Comparison of ENCODE assay signal across 8 mouse cellular contexts in genomic region chrX:161717764-161718382, GRCm38 (mm10). TPM values are rescaled to one million over a fixed set of nuclear protein-coding genes. Genes with fewer than 3 reads are reported as not detected.
A peak's percentile ranks its signal among the peaks of the same experiment; 100 is the strongest.
DNase-seq lines count a peak whose midpoint lies in the region; ATAC-seq lines count a peak whose summit lies in the region.
"Had no signal": no experiment of that assay in that cellular context is flagged by ENCODE, and none has a peak within 500 bp of the region (broad histone marks: within the 10 kb centered on the region; RNA-seq: fewer than 3 reads in every experiment).

No protein-coding gene starts in this region.

- peak overlapping the region; percentile 88 for H3K4me2 ChIP-seq in kidney, embryonic 15.5 days

- peaks cover 3% of the 10 kb centered on the region; the same call in 1 of the 2 replicates for H3K4me1 ChIP-seq in kidney, embryonic 15.5 days
- 0 out of 2 replicates have a peak, but pooled peaks cover 3% of the 10 kb centered on the region for H3K4me1 ChIP-seq in embryonic facial prominence, embryonic 10.5 days
- H3K4me1 ChIP-seq in hindbrain, embryonic 10.5 days (replicated peaks) = peaks cover 3% of the 10 kb centered on the region; the same call in 1 of the 2 replicates

- H3K27me3 ChIP-seq in kidney, embryonic 15.5 days = peaks cover 74% of the 10 kb centered on the region
- peaks cover 96% of the 10 kb centered on the region for H3K27me3 ChIP-seq in embryonic facial prominence, embryonic 10.5 days (replicated peaks; ENCODE audit: low read depth, poor library complexity, severe bottlenecking)
- H3K27me3 ChIP-seq in hindbrain, embryonic 10.5 days (ENCODE audit: insufficient read depth, poor library complexity, severe bottlenecking) = peaks cover 84% of the 10 kb centered on the region

- H3K9me3 ChIP-seq in kidney, embryonic 15.5 days (replicated peaks) = no peaks in the 10 kb centered on the region
- no peaks in the 10 kb centered on the region for H3K9me3 ChIP-seq in embryonic facial prominence, embryonic 10.5 days
- no peaks in the 10 kb centered on the region for H3K9me3 ChIP-seq in hindbrain, embryonic 10.5 days

- H3K4me3 ChIP-seq in kidney, embryonic 15.5 days (replicated peaks) = peak overlapping the region; percentile 60
- peak overlapping the region; percentile 67 for H3K4me3 ChIP-seq in embryonic facial prominence, embryonic 10.5 days
- peak overlapping the region; percentile 65 for H3K4me3 ChIP-seq in hindbrain, embryonic 10.5 days

- H3K9ac ChIP-seq in kidney, embryonic 15.5 days = peak overlapping the region; percentile 44

- H3K27ac ChIP-seq in kidney, embryonic 15.5 days = no peak overlapping the region
- H3K27ac ChIP-seq in embryonic facial prominence, embryonic 10.5 days (replicated peaks) = peak overlapping the region; percentile 57; the same call in 1 of the 2 replicates
- H3K27ac ChIP-seq in hindbrain, embryonic 10.5 days = peak overlapping the region; percentile 81
- H3K27ac ChIP-seq: macrophage had no signal

- 0 out of 2 replicates have a peak, but pooled peaks have one; percentile 34 for ATAC-seq in kidney, embryonic 15.5 days (replicated peaks; ENCODE audit: low FRiP score)
- peak; percentile 28 for ATAC-seq in megakaryocyte progenitor cell, adult 5-6 weeks (replicated peaks; ENCODE audit: poor library complexity)

- H3K36me3 ChIP-seq in kidney, embryonic 15.5 days = no peaks in the 10 kb centered on the region
- no peaks in the 10 kb centered on the region for H3K36me3 ChIP-seq in embryonic facial prominence, embryonic 10.5 days (replicated peaks)
- no peaks in the 10 kb centered on the region for H3K36me3 ChIP-seq in hindbrain, embryonic 10.5 days

- no peak for DNase-seq in kidney, adult 8-10 months
- DNase-seq in embryonic facial prominence, embryonic 10.5 days (ENCODE audit: low spot score) = peak; percentile 40
- DNase-seq in hindbrain, embryonic 10.5 days (ENCODE audit: low spot score) = peak; percentile 35
- no peak for DNase-seq in layer of hippocampus, adult 11-12 months (ENCODE audit: low spot score)
- no peak for DNase-seq in right cerebral cortex, postnatal 36 days (ENCODE audit: low spot score in 2 of 2)

- 23% methylated on average over 26 of the region's 26 CpGs for WGBS in kidney, embryonic 15.5 days
- 14% methylated on average over 26 of the region's 26 CpGs for WGBS in embryonic facial prominence, embryonic 10.5 days
- 18% methylated on average over 26 of the region's 26 CpGs for WGBS in hindbrain, embryonic 10.5 days

RNA-seq across cellular contexts. Expression of gene Rai2, which starts 1.0 kb away (rescaled TPM):
- polyA plus RNA-seq in kidney, embryonic 15.5 days (2015; fragmentation: Nextera tagmentation; extraction: Ambion mirVana) = 6.2 and 6.4 TPM in 2 replicates
- polyA plus RNA-seq in embryonic facial prominence, embryonic 10.5 days (2016; fragmentation: Nextera tagmentation; extraction: Ambion mirVana) = 1.6 and 2.3 TPM in 2 replicates
- polyA plus RNA-seq in hindbrain, embryonic 10.5 days (2016; fragmentation: Nextera tagmentation; extraction: Ambion mirVana) = 3.3 and 8.4 TPM in 2 replicates
- total RNA-seq in megakaryocyte progenitor cell, adult 5-6 weeks (2015) = 0.10 TPM in 1 of 2 replicates, not detected in the other
- total RNA-seq in megakaryocyte progenitor cell, adult 5-6 weeks (2017) = not detected in 2 replicates
- polyA plus RNA-seq: macrophage had no signal

Comparison
In these comparisons a context has a peak if more than half of its experiments do, and no peak if none do; other contexts are left out.
1. DNase-seq: peak in embryonic facial prominence, embryonic 10.5 days (single experiment) and hindbrain, embryonic 10.5 days (single experiment); none in kidney, adult 8-10 months (0 of 2), layer of hippocampus, adult 11-12 months (single experiment) and right cerebral cortex, postnatal 36 days (0 of 2).
2. Peak in every context shown above with its lines, with median percentiles within 50 percentile points of each other: H3K4me3 ChIP-seq.